24 mouse cellular contexts compared by ENCODE assay signal in the genomic region with DNA sequence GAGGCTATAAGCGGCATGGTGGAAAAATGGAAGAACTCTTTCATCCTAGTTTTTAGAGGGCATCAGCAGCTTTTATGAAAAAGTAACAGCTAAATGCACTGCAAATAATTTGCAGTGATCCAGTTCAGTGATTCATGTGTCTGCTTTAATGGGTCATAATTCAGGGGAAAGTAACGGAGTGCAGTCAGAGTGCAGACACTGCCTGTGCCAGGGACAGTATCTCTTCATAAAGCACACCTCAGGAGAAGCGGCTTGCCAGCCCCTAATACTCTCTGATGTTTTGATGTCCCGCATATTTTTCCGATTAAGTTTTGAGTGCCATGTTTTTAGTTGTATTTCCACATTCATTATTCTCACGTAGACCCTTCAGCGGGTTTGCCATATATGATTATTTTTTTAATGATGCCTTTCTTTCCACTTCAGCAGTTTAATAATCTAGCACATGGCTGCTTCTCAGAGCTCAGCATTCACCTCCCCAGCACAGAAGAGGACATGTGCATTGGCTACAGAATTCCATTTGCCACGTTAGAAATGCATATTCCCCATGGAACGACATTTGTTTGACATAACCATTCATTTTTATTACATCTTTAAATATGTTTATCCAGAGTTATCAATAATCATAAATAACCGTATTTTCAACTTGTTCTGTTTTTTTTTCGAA.
"Had no signal": no experiment of that assay in that cellular context is flagged by ENCODE, and none has a peak within 500 bp of the region (broad histone marks: within the 10 kb centered on the region; RNA-seq: fewer than 3 reads in every experiment).

No protein-coding gene starts in this region.

- H3K36me3 ChIP-seq: hindbrain, embryonic 12.5 days had no signal

- ATAC-seq: hindbrain, embryonic 16.5 days; inflammation-experienced regulatory T-cells, adult 6 months; intestine, embryonic 15.5 days; intestine, postnatal 0 days; liver, embryonic 12.5 days had no signal

- H3K27ac ChIP-seq: heart, embryonic 10.5 days; hindbrain, embryonic 10.5 days; hindbrain, embryonic 12.5 days; hindbrain, embryonic 14.5 days; intestine, embryonic 15.5 days; layer of hippocampus, adult 2 months; left cerebral cortex, adult 2 months; limb, embryonic 10.5 days; limb, embryonic 12.5 days; liver, embryonic 12.5 days had no signal

- H3K4me3 ChIP-seq: heart, embryonic 10.5 days; heart, embryonic 12.5 days; hindbrain, embryonic 10.5 days; hindbrain, embryonic 12.5 days; intestine, embryonic 15.5 days; layer of hippocampus, adult 2 months; left cerebral cortex, adult 2 months; limb, embryonic 10.5 days; limb, embryonic 12.5 days; liver, embryonic 12.5 days had no signal

- H3K27me3 ChIP-seq: heart, embryonic 12.5 days; hindbrain, embryonic 12.5 days; intestine, embryonic 15.5 days; limb, embryonic 12.5 days; liver, embryonic 12.5 days had no signal

- H3K9ac ChIP-seq: heart, embryonic 12.5 days; hindbrain, embryonic 12.5 days; hindbrain, embryonic 14.5 days; intestine, embryonic 15.5 days; limb, embryonic 12.5 days; liver, embryonic 12.5 days had no signal

- H3K9me3 ChIP-seq: heart, embryonic 10.5 days; heart, embryonic 12.5 days; hindbrain, embryonic 10.5 days; hindbrain, embryonic 12.5 days; intestine, embryonic 15.5 days; limb, embryonic 10.5 days; limb, embryonic 12.5 days; liver, embryonic 12.5 days had no signal

- H3K4me2 ChIP-seq: heart, embryonic 12.5 days; hindbrain, embryonic 12.5 days; hindbrain, embryonic 14.5 days; intestine, embryonic 15.5 days; limb, embryonic 12.5 days; liver, embryonic 12.5 days had no signal

- DNase-seq: gastrocnemius, postnatal 10 days; gastrocnemius, postnatal 25 days; heart, adult 18-20 months; heart, postnatal 10 days; heart, postnatal 4 days; kidney, adult 18-20 months; kidney, adult 8-10 months; kidney, postnatal 10 days; kidney, postnatal 25 days; kidney, postnatal 4 days had no signal

- H3K4me1 ChIP-seq: heart, embryonic 10.5 days; heart, embryonic 12.5 days; hindbrain, embryonic 12.5 days; intestine, embryonic 15.5 days; limb, embryonic 12.5 days; liver, embryonic 12.5 days had no signal
